Mouse (Mus musculus) activated CD4-positive, CD25-positive, alpha-beta regulatory T cell, adult 4 months (primary cell): ENCODE results near the gene Bscl2. TPM values are rescaled to one million over a fixed set of nuclear protein-coding genes. Genes with fewer than 3 reads are reported as not detected.
"Not testable (repeated sequence)": the region's sequence is repeated elsewhere in the genome, so short reads cannot be mapped to it uniquely, and the experiment has no call there.

ENCODE experiments used
- ATAC-seq: one replicate; pipeline ENCODE4 v1.8.0; 2017
- polyA plus RNA-seq, 2 experiments: library from polyadenylated mRNA; unstranded; fragments of 100-300 nt; shearing (Covaris generic); gene quantifications; one replicate each; pipeline ENCODE4 v1.2.1; 2017

Bscl2 gene
- polyA plus RNA-seq, 2 experiments from 2014 or later = 93.4 to 102 TPM

- no peak for ATAC-seq
Measured at GRCm38 (mm10) chr19:8831262-8831661, 6.0 kb upstream of the Bscl2 start.

GRCm38 (mm10) chr19:8832971-8833370, 4.3 kb upstream of the Bscl2 start:
- ATAC-seq = no peak

- not testable (repeated sequence) for ATAC-seq
Measured at GRCm38 (mm10) chr19:8836327-8836726, 940 bp upstream of the Bscl2 start.

- ATAC-seq = no peak
Measured at GRCm38 (mm10) chr19:8838041-8838730, 919 bp downstream of the Bscl2 start.

GRCm38 (mm10) chr19:8839103-8839907, 2.0 kb downstream of the Bscl2 start, which contains the start of gene Gng3:
Gng3 (minus strand) TSS chr19:8839194.
- no peak for ATAC-seq

GRCm38 (mm10) chr19:8839908-8840791, 2.9 kb downstream of the Bscl2 start:
- peak; percentile 17 for ATAC-seq

GRCm38 (mm10) chr19:8841012-8841411, 3.7 kb downstream of the Bscl2 start:
- no peak for ATAC-seq

- ATAC-seq = no peak
Measured at GRCm38 (mm10) chr19:8842961-8843360, 5.7 kb downstream of the Bscl2 start.

- no peak for ATAC-seq
Measured at GRCm38 (mm10) chr19:8844371-8845129, 7.3 kb downstream of the Bscl2 start.

GRCm38 (mm10) chr19:8848356-8848755, 11.1 kb downstream of the Bscl2 start:
- no peak for ATAC-seq

- ATAC-seq = no peak
Measured at GRCm38 (mm10) chr19:8850402-8850901, 13.2 kb downstream of the Bscl2 start, which contains the start of gene Lrrn4cl. Lrrn4cl (plus strand) TSS chr19:8850768.

- ATAC-seq = no peak
Measured at GRCm38 (mm10) chr19:8851639-8852038, 14.4 kb downstream of the Bscl2 start.

GRCm38 (mm10) chr19:8852236-8852928, 15.1 kb downstream of the Bscl2 start:
- ATAC-seq = no peak

GRCm38 (mm10) chr19:8853117-8853516, 15.8 kb downstream of the Bscl2 start:
- ATAC-seq = no peak

GRCm38 (mm10) chr19:8857689-8858088, 20.4 kb downstream of the Bscl2 start:
- no peak for ATAC-seq

- no peak for ATAC-seq
Measured at GRCm38 (mm10) chr19:8859018-8859417, 21.8 kb downstream of the Bscl2 start.

- ATAC-seq = no peak
Measured at GRCm38 (mm10) chr19:8864265-8864664, 27.0 kb downstream of the Bscl2 start.

- not testable (repeated sequence) for ATAC-seq
Measured at GRCm38 (mm10) chr19:8870381-8870780, 33.1 kb downstream of the Bscl2 start.

- no peak for ATAC-seq
Measured at GRCm38 (mm10) chr19:8870838-8871237, 33.6 kb downstream of the Bscl2 start.

GRCm38 (mm10) chr19:8871267-8872186, 34.3 kb downstream of the Bscl2 start, which contains the start of gene Ubxn1:
Ubxn1 (plus strand) TSS chr19:8871496.
- peak; percentile 93 for ATAC-seq
